Mouse (Mus musculus) left cerebral cortex, postnatal 14 days (tissue): ENCODE results near the gene Zfp598. TPM values are rescaled to one million over a fixed set of nuclear protein-coding genes. Genes with fewer than 3 reads are reported as not detected.
"Not testable (repeated sequence)": the region's sequence is repeated elsewhere in the genome, so short reads cannot be mapped to it uniquely, and the experiment has no call there.

Experiments used
- DNase-seq, 2 experiments: peaks; one replicate each; pipeline ENCODE4 v3.0.0; 2021 to 2022; ENCODE audit warnings: low spot score in 2 of 2, mixed read lengths in 1 of 2
- intact Hi-C: fragments of 180-260 bp; cut with DNase I; formaldehyde crosslinking; loops from one replicate; pipeline ENCODE4 v1.15.1; 2025
- total RNA-seq, 2 experiments: library from RNA; stranded (reverse); gene quantifications; 2 replicates each; pipeline ENCODE4 v1.2.3; 2021

Zfp598 gene
- total RNA-seq, 2 experiments from 2014 or later, result 37.9 to 39.3 TPM

- no peak for DNase-seq
- intact Hi-C loops, result no loop called here
Measured at GRCm38 (mm10) chr17:24708646-24709045, 39.2 kb downstream of the Zfp598 start.

DNA sequence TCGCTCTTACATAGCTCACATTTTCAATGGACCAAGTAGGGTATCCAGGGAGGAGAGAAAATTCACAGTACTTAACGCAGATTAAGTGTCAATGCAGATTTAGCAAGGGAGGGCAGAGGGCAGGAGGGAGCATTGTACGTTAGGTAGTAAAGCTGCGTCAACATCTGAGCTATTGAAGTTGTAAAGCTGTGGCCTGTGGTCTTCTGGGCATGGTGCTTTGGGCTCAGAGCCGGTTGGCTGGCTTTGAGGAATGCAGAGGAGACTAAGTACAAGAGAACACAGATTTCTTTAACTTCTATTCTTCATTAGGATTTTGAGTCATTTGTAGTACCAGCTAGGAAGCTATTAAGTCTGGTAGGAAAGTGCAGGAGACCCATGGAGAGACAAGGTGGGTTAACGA is 46.1 kb downstream of the Zfp598 start:
- no peak for DNase-seq
- intact Hi-C loops, result no loop called here

GRCm38 (mm10) chr17:24716166-24716682 is 46.7 kb downstream of the Zfp598 start:
- no peak for DNase-seq
- intact Hi-C loops, result no loop called here

DNA sequence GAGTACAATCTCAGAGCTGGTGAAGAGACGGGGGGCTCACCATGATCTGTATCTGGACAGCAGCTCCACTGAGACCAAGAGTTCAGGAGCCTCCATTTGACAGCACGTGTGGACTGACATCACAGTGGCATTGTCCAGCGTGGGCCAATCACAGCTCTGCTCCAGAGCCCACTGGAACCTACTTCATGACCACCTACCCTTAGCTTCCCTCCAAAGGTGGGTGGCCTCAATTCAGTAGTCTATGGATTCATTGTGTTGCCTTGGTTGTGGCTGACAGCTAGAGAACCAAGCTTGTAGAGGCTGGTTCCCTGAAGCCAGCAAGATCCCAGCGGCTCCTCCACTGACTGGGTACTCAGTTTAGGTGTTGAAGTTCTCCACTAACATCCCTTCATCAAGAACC is 48.5 kb downstream of the Zfp598 start, which contains the start of the genes Rnf151 and Rps2:
Gene Rnf151 (minus strand): TSS at position 121 of the 400 bp plus-strand sequence.
Gene Rps2 (plus strand): TSS at position 174 of the 400 bp plus-strand sequence.
- no peak for DNase-seq
- intact Hi-C loops, result no loop called here

- intact Hi-C loops, result loop anchor here (1.0 kb wide), 1 partner anchor 12 kb away; the partner anchor contains the start of gene Tbl3
- DNase-seq, result not testable (repeated sequence)
Measured at GRCm38 (mm10) chr17:24718938-24719337, 49.5 kb downstream of the Zfp598 start.

GRCm38 (mm10) chr17:24719494-24720222 is 50.2 kb downstream of the Zfp598 start:
- intact Hi-C loops, result loop anchor here (1.0 kb wide), 1 partner anchor 12 kb away; the partner anchor contains the start of gene Tbl3
- DNase-seq, result peak; percentile 99

DNA sequence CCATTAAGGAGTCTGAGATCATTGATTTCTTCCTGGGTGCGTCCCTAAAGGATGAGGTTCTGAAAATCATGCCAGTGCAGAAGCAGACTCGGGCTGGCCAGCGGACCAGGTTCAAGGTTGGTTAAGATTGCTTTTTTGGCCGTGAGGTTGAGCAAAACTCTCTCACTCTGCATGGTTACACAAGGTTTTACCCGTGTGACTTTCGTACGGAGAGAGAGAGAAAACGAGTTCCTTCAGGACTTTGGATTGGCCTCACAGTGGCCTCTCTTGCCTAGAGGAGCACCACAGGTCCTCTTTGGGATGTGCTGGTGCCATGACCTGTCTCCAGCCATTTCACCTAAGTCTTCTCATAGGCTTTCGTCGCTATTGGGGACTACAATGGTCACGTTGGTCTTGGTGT is 51.1 kb downstream of the Zfp598 start:
- DNase-seq, intact Hi-C loops: not testable (repeated sequence)

- DNase-seq, intact Hi-C loops: not testable (repeated sequence)
Measured at GRCm38 (mm10) chr17:24721383-24721955, 52.0 kb downstream of the Zfp598 start.

DNA sequence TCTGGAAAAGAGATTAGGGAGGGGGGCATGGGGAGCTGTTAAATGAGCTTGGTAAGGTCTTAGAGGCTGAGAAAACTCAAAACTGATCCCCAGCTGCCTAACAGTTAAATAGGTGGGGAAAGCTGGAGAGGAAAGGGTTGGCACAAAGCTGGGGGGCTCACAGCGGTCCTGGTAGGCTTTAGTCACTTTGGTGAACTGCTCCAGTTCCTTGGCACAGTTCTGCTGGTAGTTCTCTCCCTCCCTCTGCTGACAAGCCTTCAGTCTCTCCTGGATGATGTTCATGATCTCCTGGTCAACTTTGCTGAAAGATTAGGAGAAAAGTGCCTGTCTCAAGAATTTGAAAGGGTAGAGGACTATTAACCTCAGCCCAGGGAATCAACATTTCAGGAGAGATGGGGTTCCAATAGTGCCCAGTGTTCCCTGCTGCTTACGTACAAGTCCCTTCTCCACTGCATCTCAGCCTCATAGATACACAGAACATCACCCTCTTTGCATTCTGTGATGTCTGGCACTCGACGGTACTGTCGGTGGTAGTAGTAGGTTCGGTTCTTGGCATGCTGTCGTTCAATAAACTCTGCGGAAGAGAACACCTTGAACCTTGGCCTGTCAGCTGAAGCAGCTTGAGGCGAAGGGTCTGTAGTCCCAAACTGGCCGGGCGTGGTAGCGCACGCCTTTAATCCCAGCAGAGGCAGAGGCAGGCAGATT is 52.9 kb downstream of the Zfp598 start:
- no peak for DNase-seq

DNA sequence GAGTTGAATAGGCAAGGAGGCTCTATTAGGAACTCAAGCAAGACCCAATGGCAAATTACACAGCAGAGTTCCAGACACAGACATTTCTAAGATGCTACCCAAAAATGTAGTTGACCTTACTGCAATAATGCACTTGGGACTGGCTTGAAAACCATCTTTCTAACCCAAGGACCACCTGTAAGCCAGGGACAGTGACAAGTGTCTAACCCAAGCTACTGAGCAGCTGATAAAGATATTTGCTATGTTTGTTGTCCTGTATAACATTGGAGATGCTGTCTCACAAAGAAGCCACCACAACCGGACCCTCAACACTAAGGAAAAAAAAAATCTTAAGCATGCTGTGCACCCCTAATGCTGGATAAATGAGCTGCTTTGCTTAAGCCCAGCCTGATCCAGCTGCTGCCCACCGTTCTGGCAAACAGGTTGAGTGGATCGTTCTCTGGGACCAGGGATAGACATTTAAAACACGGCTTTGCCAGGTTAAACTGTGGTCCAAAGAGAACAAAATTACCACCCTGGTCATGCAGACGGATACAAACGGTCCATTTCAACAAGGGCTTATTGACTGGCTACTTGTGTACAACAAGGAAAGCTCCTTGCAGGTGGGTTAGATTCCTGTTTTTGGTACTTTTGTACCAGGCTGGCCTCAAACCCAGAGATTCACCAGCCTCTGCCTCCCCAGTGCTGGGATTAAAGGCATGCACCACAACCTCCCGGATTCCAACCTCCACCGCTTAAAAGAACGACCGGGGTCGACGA is 53.8 kb downstream of the Zfp598 start:
- no peak for DNase-seq
- intact Hi-C loops, result no loop called here

More for the DNA sequence above, 52.9 kb downstream of the Zfp598 start:
- intact Hi-C loops, result no loop called here

DNA sequence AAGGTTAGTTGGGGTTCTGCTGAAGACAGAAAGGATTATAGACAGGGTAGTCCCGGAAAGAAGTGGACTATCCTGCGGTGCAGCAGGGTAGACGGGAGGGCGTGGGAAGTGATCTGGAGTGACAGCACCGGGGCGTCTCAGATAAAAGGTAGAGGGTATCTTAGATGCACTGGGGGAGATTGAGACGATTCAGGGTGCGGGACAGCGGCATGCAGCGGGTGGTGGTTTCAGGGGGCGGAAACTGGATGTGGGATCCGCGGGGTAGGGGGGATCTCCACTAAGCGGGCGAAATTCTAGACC is 54.3 kb downstream of the Zfp598 start:
- intact Hi-C loops, result no loop called here
- DNase-seq, result peak in 1 of 2 experiments; percentile 22

- peak; percentile 97 to 98 for DNase-seq
- intact Hi-C loops, result no loop called here
Measured at GRCm38 (mm10) chr17:24724184-24724583, 54.7 kb downstream of the Zfp598 start, which contains the start of gene Ndufb10. TSS of gene Ndufb10 (minus strand) at chr17:24724478.

DNA sequence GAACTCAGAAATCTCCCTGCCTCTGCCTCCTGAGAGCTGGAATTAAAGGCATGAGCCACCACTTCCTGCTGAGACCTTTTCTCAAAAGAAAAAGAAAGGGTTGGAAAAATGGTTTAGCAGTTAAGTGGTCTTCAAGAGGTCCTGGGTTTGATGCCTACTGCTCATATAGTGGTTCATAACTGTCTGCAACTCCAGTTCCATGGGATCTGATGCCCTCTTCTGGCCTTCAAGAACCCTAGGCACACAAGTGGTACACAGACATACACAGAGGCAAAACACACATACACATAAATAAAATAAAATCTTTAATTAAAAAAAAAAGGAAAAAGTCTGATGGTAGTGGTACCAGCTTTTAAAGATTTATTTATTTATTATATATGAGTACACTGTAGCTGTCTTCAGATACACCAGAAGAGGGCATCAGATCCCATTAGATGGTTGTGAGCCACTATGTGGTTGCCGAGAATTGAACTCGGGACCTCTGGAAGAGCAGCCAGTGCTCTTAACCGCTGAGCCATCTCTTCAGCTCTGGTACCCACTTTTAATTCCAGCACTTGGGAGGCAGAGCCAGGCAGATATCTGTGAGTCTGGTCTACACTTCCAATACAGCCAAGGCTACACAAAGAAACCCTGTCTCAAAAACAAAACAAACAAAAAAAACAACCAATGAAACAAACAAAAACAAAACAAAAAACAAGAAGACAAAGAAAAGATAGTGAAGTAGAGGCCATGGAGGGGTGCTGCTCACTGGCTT is 56.3 kb downstream of the Zfp598 start:
- no peak for DNase-seq
- intact Hi-C loops, result no loop called here

GRCm38 (mm10) chr17:24727618-24728017 is 58.1 kb downstream of the Zfp598 start, which contains the start of gene Rpl3l:
TSS of gene Rpl3l (plus strand) at chr17:24727820.
- intact Hi-C loops, result no loop called here
- no peak for DNase-seq

GRCm38 (mm10) chr17:24728184-24728583 is 58.7 kb downstream of the Zfp598 start:
- no peak for DNase-seq
- intact Hi-C loops, result no loop called here

- DNase-seq, result no peak
- intact Hi-C loops, result no loop called here
Measured at GRCm38 (mm10) chr17:24729067-24729466, 59.6 kb downstream of the Zfp598 start.

DNA sequence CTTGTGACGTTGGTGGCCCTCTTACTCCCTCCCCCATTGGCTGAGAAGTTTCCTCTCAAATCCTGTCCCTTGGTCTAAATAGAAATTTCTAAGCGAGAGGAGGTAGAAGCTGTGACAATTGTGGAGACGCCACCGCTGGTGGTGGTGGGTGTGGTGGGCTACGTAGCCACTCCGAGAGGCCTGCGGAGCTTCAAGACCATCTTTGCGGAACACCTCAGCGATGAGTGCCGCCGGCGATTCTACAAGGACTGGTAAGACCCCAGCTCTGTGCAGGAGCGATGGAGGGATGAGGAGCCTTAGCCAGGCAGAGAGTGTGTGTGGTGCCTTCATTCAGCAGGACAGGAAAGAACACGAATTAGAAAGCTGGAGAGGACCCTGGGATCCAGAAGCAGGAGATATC is 61.3 kb downstream of the Zfp598 start:
- no peak for DNase-seq
- intact Hi-C loops, result no loop called here
